Mouse (Mus musculus) spleen, adult 18-20 months (tissue): ENCODE measurements around the gene Clip2.
A peak's percentile ranks its signal among the peaks of the same experiment; 100 is the strongest.

Experiments
- DNase-seq, 2 experiments: peaks; one replicate each; pipeline ENCODE4 v3.0.0; 2022; ENCODE audit warnings: mixed read lengths in 2 of 2

The Clip2 gene

DNA sequence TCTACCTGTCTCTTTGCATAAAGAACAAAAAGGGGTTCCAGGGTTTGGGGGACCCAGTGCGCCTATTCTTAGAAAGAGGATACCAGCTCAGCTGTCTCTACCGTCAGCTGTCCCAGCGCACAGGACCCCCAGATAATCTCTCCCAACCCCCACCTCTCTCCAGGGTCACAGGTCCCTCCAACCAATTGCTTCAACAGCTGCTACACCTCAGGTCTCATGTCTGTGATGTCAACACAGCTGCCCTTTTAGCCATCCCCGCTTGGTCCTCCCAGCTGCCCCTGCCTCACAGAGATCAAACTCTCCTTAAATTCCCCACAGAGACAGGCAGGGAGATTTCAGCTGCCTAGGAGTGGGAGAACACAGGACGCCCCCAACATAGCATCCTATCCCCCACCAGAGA, 28.5 kb downstream of the Clip2 start:
- no peak for DNase-seq

DNA sequence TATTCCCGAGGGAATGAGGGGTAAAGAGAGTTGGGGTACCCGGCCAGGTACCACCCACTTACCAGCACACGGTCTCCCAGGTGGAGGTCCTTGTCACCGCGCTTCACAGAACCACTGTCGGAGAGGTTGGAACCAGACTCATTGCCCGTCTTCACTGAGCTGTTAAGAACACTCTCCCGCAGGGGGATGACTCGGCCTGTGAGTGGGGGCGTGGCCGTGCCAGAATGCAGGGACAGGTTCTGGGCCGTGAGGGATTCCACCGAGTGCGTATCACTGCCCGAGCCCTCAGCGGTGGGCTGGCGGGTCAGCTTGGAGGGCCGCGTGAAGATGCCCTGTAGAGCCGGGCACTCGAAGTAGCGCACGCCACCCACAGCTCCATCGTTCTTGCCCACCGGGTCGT, 29.7 kb downstream of the Clip2 start:
- no peak for DNase-seq

DNA sequence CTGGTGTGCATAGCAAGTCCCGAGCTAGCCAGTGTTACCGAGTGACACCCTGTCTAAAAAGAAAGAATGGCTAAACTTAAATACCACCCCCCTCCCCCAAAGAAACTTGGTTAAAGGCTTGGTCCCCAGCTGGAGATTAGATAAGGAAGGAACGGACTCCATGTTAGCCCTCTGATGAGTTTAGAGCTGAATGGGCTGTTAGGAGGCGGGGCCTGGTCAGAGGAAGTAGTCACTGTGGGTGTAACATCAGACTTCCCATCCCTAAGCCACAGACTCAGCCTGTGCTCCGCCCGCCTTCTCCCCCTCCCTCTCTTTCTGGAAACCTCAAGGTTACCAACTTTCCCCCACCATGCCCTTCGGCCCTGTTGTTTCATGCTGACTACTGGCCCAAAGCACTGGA, 30.4 kb downstream of the Clip2 start:
- DNase-seq, result peak in 1 of 2 experiments; percentile 13

DNA sequence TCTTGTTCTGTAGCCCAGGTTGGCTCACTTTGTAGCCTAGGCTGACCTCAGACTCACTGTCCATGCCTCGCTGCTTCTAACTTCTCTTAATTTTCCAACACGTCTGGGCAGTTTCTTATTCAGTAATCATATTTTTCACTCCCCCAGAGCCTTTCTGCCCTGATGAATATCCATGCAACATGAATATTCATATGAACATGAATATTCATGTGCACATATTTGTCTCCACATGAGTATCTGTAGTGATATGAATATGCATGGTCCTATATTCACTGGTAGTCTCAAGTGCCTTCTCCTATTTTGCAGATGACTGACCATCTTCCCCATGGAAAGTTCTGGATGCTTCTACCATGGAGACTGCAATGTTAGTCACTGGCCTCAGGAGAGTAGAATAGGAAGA, 31.1 kb downstream of the Clip2 start:
- no peak for DNase-seq

DNA sequence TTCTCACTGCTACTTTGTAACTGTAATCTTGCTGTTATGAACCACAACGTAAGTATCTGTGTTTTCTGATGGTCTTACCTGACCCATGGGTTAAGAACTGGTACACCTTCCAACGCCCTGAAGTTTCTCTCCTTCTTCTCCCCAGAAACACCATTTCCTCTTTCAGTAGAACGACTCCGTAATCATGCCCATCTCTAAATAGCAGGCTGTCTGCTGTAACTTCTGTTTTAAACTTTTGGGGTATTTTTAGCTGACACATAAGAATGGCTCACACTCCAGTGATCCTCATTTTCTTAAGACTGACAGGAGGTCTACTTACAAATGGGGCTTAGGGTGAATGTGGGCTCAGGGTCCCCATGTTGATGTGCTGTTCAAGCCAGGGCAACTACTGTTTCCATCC, 32.1 kb downstream of the Clip2 start:
- DNase-seq, result no peak

DNA sequence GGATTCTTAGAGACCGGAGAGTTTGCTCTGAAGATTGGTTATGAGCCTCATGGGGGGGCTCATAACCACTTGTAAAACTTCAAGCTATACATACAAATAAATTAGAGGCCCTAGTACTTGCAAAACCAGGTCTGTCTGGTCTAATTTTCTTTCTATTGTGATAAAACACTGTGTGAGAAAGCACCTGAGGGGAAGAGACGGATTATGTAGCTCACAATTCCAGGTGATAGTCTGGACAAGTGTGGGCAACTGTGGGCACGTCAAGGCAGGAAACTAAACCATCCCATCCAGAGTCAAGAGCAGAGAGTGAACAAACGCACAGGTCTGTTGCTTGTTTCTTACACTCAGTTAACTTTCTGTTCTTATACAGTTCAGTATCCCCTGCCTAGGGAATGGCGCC, 32.8 kb downstream of the Clip2 start:
- DNase-seq, result no peak

DNA sequence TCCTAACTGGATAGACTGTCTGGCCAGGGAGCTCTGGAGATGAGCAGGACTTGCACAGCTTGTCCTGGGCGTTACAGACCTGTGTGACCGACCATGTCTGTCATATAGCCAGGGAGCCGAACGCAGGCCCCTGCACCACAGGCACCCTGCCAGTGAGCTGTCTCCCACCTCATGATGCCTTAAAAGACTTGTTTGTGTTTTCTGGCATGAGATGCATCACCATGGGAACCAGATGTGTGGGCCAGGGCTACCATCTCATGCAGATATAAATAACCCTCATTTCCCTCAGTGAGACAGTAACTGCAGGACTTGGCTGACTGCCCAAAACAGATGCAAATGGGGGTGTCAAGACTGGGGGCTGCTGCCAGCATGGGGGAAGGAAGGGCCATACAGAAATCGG, 40.1 kb downstream of the Clip2 start:
- no peak for DNase-seq

DNA sequence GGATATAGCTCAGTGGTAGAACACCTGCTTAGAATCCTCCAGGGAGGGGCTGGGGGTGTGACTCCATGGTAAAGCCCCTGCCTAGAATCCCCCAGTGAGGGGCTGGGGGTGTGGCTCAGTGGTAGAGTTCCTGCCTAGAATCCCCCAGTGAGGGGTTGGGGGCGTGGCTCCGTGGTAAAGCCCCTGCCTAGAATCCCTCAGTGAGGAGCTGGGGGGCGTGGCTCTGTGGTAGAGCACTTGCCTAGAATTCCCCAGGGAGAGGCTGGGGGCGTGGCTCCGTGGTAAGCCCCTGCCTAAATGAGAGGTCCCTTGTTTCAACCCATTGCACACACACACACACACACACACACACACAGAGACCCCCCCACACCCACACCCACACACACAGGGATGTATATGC, 42.0 kb downstream of the Clip2 start:
- DNase-seq, result no peak

DNA sequence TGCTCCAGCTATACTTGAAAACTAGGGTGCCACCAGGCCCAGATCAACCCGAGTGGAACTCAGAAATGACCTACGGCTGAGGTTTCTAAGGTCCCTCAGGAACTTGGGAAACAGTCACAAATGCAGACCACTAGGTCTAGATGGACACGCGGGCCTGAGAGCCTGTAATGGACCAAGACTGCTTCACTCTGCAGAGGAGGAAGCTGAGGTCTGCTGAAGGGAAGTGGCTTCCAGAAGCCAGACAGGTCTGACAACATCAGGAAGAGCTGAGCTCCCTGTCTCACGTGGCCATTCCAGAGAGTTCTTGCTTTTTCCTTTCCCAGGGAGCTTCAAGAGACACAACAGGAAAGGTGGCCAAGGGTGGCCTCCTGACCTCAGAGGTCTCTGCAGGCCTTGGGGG, 43.3 kb downstream of the Clip2 start:
- DNase-seq, result no peak

DNA sequence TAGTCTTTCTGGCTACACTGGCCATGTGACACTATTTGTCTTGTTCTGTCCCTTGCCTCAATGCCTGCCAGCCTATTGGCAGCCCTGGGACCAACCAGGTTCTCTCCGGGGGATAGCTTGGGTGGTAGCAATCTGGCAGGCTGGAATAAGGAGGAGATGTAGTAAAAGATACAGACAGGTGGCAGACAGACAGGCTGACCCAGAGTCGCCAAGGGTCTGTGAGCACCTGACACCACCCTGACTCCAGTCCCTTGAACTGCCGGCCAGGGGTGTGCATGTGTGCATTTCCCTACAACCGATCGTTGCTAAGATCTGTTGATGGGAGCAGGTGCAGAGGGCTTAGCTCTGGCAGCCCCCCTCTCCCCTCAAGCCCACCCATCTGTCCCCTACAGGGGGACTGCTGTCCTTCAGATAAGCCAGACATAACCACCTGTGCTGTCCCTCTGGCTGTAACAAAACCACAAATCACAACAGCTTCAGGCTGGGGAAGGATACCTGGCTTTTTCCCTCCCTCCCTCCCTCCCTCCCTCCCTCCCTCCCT, 44.3 kb downstream of the Clip2 start:
- DNase-seq, result no peak

DNA sequence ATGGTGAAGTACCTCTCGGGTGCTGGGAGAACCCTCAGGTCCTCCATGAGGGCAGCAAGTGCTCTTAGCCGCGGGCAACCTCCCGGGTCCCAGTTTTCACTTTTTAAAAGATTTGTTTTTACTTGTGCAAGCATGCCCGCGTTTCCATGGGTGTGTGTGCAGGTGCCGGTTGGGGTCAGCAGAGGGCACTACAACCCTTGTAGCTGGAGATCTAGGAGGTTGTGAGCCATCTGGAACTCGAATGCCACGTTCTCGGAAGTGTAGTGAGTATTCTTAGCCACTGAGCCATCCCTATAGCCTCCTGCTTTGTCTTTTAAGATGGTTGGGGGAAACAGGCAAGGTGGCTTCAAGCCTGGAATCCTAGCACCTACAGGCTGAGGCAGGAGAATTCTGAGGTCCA, 44.9 kb downstream of the Clip2 start:
- peak; percentile 56 to 76 for DNase-seq

DNA sequence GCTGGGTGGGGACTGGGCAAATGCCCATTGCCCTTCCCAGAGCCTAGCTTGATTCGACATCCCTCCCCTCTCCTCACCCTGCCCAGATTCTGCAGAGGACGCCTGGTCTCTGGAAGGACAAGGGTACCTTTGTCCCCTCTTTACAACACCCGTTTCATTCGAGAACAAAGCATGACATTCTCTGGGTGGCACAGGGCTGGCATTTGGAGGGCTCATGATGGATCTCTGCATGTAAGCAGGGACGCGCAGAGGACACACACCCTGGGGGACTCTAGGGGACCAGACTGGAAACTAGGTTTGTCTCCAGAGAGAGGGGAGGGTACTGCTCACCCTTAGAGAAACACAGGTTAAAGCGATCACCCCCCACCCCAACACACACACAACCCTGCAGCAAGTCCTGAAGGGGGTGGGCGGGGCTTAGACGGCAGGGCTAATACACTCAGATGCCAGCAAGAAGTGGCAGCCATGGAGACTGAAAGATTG, 46.4 kb downstream of the Clip2 start:
- no peak for DNase-seq

DNA sequence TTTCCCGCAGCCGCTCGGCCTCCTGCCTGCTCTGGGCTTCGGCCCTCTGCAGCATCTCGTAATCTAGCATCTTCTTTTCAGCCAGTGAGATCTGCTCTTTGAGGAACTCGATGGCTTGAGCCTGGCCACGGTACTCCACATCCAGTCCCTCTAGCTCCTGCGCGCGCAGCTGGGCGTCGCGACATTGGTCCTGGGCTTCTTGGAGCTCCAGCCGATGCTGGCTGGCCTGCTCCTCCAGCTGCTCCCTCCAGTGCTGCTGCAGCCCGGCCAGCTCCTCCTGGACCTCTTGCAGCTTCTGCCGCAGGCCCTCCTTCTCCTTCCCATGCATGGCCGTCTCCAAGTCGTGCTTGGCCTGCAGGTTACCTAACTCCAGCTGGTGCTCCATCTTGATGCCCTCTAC, 49.6 kb downstream of the Clip2 start:
- DNase-seq, result no peak

DNA sequence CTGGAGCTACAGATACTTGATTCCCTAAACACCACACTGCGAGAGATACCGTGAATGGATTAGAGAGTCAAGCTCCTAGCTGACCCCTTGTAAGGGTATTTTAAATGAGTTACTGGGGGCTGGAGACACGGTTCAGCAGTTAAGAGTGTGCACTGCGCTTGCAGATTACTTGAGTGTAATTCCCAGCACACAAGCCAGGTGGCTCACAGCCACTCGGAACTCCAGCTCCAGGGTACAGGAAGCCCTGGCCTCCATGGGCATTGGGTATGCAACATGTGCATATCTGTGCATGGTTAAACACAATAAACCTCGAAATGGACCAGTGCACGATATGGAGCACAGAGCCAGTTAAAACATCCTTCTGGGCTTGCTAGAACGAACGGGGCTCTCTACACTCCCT, 50.8 kb downstream of the Clip2 start:
- no peak for DNase-seq

DNA sequence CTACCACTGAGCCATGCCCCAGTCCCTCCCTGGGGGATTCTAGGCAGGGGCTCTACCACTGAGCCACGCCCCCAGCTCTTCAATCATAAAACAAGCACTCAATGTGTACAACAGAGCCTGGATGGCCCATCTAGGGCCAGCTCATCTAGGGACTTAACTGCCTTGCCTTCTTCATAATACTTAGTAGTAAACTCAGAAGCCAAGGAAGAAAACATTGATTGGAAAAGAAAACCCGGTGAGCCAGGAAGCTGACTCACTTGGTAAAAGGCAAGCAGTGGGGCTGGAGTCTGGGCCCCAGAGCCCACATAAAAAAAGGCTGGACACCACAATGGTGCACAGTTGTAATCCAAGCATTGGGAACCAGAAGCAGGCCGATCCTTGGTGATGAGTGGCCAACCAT, 51.6 kb downstream of the Clip2 start:
- no peak for DNase-seq

DNA sequence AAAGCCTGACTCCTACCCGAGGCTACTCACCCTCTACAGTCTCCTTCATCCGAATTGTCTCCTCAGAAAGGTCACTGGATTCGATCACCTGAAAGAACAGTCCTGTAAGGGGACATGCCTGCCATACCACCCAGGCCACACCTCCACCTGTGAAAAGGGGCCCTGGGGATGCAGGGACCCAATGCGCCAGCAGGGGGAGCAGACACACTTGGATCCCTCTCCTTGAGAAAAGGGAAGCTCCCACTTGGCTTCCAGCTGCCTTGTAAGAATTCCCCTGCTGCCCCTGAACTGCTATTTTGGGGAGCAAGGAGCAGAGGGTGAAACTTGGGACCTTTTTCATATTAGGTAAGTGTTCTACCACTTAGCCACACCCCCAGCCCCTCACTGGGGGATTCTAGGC, 52.2 kb downstream of the Clip2 start:
- DNase-seq, result peak; percentile 22 to 56

DNA sequence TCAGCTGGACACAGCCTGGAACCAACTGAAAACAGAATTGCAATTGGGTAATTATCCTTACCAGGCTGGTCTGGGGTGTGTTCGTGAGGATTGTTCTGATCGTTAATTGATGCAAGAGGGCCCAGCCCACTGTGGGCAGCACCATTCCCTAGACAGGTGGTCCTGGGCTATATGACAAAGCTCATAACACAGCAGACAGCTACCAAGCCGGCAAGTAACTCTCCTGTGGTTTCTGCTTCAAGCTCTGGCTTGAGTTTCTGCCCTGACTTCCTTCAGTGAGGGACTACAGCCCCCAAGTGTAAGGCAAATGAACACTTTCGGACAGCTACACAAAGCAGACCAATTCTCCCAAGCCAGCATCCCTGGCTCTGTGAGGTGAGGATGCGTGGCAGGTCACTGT, 55.2 kb downstream of the Clip2 start:
- no peak for DNase-seq

DNA sequence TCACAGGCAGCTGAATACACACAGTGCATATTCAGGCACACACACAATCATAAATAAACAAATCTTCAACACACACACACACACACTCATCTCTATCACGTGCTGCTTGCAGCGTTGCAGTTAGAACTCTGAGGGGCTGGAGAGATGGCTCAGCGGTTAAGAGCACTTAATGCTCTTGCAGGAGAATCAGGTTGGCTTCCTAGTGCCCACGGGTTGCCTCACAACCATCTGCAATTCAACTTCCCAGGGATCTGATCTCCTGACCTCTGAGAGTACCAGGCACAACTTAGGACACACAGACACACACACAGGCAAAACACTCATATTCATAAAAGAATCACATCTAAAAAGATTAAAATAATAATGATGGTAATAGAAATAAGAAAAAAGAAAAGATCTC, 56.4 kb downstream of the Clip2 start:
- DNase-seq, result no peak

DNA sequence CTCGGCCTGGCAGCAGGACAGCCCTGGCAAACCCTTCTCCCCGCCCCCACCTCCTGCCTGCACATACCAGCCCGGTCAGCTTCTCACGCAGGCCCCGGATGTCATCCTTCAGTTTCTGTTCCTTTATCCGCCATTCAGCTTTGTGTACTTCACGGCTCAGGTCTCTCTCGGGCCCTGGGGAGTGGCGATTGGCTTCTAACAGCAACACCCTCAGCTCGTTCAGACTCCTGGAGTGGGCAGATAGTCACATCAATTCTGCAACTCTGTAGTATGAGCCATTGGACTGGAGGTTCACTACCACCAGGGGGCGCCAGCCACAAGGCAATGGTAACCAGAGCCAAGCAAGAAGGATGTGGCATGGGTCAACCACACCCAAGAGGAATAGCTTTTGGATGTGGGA, 58.1 kb downstream of the Clip2 start:
- peak; percentile 72 to 90 for DNase-seq

DNA sequence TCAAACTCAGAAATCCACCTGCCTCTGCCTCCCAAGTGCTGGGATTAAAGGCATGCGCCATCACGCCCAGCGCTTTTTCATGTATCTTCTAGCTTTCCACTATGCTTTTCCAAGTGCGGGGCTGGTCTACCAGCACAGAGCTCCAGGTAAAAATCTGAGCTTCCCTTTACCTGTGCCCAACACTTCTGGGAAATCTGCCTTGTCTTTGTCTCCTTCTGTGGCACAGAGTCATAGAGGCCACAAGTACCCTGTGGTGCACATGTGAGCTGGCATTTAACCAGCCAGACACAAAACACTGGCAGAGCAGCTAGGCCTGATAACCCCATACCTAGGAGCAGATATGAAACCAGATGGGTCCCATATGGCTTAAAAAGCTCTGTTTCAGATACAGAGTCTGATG, 59.3 kb downstream of the Clip2 start:
- no peak for DNase-seq

DNA sequence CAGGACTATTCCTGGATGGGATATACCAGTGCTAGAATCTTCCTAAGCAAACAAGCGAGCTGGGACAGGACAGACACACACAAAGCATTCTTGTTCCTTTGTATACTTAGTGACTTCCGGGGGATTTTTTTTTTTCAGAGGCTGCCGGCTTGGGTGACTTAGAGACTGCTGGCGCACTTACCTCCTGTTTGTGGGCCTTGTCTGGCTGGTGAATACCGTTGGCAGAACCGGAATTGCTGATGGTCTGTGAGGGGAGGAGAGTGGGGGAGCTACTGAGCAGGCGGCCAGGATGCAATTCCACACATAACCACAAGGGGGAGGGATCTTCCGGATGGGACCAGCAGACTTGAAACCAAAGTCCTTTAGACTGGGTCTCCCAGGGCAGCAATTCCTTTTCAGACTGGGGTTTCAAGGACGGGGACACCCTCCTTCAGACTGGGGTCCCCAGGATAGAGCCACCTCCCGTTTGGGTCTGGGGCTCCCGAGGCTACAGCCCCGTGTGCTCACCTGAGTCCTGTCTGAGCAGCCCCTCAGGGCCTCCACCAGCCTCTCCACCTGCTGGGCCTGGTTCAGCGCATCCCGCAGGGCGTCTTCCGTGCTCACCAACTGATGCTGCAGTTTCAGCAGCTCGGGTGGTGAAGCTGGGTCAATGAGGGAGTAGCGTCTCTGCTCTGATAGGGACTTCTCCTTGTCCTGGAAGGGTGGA, 60.4 kb downstream of the Clip2 start:
- peak; percentile 71 to 82 for DNase-seq

DNA sequence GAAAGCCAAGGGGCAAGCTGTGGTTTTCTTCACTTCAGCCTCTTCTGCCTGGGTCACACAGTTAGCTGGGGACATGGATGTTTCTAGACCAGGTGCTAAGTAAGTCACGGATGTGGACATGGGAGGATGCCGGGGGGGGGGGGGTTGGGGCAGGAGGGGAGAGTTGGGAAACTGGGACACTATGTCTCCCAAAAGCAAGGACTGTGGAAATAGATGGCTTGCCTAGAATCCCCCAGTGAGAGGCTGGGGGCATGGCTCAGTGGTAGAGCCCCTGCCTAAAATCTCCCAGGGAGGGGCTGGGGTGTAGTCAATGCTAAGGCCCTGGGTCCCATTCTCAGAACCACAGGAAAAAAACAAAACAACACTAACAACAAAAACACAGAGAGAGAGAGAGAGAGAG, 61.0 kb downstream of the Clip2 start:
- no peak for DNase-seq

DNA sequence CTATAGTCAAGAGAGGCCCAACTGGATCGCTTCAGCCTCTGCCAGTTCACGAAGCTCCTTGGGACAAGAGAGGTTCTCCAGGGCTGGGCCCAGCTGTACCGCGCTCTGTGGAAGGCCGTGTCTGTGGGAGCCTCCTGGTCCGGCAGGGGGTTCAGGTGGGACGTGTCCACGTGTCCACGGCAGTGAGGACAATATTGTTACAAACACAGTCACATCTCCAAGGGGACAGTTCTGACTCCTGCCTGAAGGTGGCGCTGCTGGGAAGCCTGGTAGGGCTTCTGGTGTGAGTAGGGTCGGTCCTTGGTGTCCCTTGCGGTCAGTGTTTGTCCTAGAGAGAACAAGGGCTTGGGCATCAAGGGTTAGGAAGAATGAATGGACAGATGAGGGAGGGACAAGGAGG, 61.8 kb downstream of the Clip2 start:
- DNase-seq, result peak in 1 of 2 experiments; percentile 39

DNA sequence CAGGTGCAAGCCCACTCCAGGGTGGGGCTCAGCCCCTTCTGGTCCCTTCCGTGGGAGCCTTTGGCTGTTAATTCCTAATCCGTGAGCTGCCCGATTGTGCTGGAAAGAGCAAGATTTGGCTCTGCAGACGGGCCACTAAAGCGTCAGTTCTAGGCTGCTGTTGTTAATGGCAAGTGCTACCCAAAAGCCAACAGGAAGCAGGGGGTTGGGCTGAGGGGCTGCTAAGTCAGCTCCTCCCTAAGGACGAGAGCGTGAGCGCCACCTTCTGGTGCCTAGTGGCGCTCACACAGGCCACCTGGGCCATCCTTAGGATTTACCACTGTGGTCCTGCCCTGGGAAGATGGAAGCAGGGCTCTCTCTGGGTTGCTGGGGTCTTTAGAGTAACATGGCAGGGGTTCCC, 62.7 kb downstream of the Clip2 start:
- DNase-seq, result peak in 1 of 2 experiments; percentile 26

DNA sequence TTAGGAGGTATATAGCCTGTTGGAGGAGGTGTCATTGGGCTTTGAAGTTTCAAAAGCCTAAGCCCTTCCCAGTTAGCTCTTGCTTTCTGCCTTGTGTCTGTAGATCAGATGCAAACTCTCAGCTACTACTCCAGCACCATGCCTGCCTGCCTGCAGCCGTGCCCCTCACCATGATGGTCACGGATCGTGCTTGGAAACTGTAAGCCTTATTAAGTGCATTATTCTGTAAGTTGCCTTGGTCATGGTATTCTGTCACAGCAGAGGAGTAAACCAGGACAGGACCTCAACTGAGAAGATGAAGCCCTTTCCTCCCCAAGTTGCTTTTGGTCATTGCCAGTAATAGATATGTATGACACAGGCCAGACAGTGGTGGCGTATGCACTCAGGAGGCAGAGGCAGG, 63.6 kb downstream of the Clip2 start:
- DNase-seq, result no peak
